Mouse (Mus musculus): ENCODE results near the gene Gtpbp3. TPM values are rescaled to one million over a fixed set of nuclear protein-coding genes. Genes with fewer than 3 reads are reported as not detected.
A peak's percentile ranks its signal among the peaks of the same experiment; 100 is the strongest.

Gene Gtpbp3
- polyA plus RNA-seq, 1 experiment from 2014 or later: 12.5 TPM

GRCm38 (mm10) chr8:71504349-71504748 is 16.4 kb downstream of the Gtpbp3 start:
- peaks cover 3% of the 10 kb centered on the region; the same call in 1 of the 2 replicates for H3K4me1 ChIP-seq (ENCODE audit: control insufficient read depth, insufficient read depth, low read length)
- H3K9ac ChIP-seq (ENCODE audit: low read depth, low read length): no peak overlapping the region
- no peaks in the 10 kb centered on the region for H3K9me3 ChIP-seq (replicated peaks; ENCODE audit: control insufficient read depth, low read length, poor library complexity, severe bottlenecking)
- ATAC-seq: no peak
- 94% methylated on average over 4 of the region's 4 CpGs for WGBS
- H3K4me3 ChIP-seq (ENCODE audit: low read depth, low read length): no peak overlapping the region
- H3K4me2 ChIP-seq (ENCODE audit: low read length): no peak overlapping the region
- peaks cover 38% of the 10 kb centered on the region for H3K27me3 ChIP-seq (ENCODE audit: control insufficient read depth, insufficient read depth, low read depth, low read length)
- no peaks in the 10 kb centered on the region for H3K36me3 ChIP-seq (ENCODE audit: control insufficient read depth, insufficient read depth, low read length)
- H3K27ac ChIP-seq (ENCODE audit: low read length): no peak overlapping the region

GRCm38 (mm10) chr8:71505326-71505725 is 17.4 kb downstream of the Gtpbp3 start:
- no peak for ATAC-seq
- peaks cover 44% of the 10 kb centered on the region for H3K27me3 ChIP-seq (ENCODE audit: control insufficient read depth, insufficient read depth, low read depth, low read length)
- no peak overlapping the region for H3K4me2 ChIP-seq (ENCODE audit: low read length)
- no peak overlapping the region for H3K27ac ChIP-seq (ENCODE audit: low read length)
- H3K4me3 ChIP-seq (ENCODE audit: low read depth, low read length): no peak overlapping the region
- no peaks in the 10 kb centered on the region for H3K36me3 ChIP-seq (ENCODE audit: control insufficient read depth, insufficient read depth, low read length)
- H3K9me3 ChIP-seq (replicated peaks; ENCODE audit: control insufficient read depth, low read length, poor library complexity, severe bottlenecking): no peaks in the 10 kb centered on the region
- 91% methylated on average over 4 of the region's 4 CpGs for WGBS
- H3K4me1 ChIP-seq (ENCODE audit: control insufficient read depth, insufficient read depth, low read length): peaks cover 3% of the 10 kb centered on the region; the same call in 1 of the 2 replicates
- no peak overlapping the region for H3K9ac ChIP-seq (ENCODE audit: low read depth, low read length)

- Histone ChIP-seq H3K27me3 (ENCODE audit: control insufficient read depth, insufficient read depth, low read depth, low read length) (peaks cover 47% of the 10 kb centered on the region), H3K4me3 (ENCODE audit: low read depth, low read length) (no peak overlapping the region), H3K9ac (ENCODE audit: low read depth, low read length) (no peak overlapping the region)
Observed at GRCm38 (mm10) chr8:71505979-71506378, 18.1 kb downstream of the Gtpbp3 start.

GRCm38 (mm10) chr8:71507589-71508104 is 19.7 kb downstream of the Gtpbp3 start:
- Histone ChIP-seq H3K9me3 (replicated peaks; ENCODE audit: control insufficient read depth, low read length, poor library complexity, severe bottlenecking) (no peaks in the 10 kb centered on the region), H3K36me3 (ENCODE audit: control insufficient read depth, insufficient read depth, low read length) (no peaks in the 10 kb centered on the region), H3K4me3 (ENCODE audit: low read depth, low read length) (peak overlapping the region; percentile 45), H3K27me3 (ENCODE audit: control insufficient read depth, insufficient read depth, low read depth, low read length) (peaks cover 55% of the 10 kb centered on the region), H3K4me1 (ENCODE audit: control insufficient read depth, insufficient read depth, low read length) (peaks cover 3% of the 10 kb centered on the region; the same call in 1 of the 2 replicates), H3K27ac (ENCODE audit: low read length) (no peak overlapping the region), H3K9ac (ENCODE audit: low read depth, low read length) (peak overlapping the region; percentile 66), H3K4me2 (ENCODE audit: low read length) (peak overlapping the region; percentile 79)
- under 1% methylated on average over 61 of the region's 61 CpGs for WGBS
- peak; percentile 79 for ATAC-seq

More at GRCm38 (mm10) chr8:71505979-71506378, 18.1 kb downstream of the Gtpbp3 start:
- H3K4me2 ChIP-seq (ENCODE audit: low read length): no peak overlapping the region
- no peaks in the 10 kb centered on the region for H3K9me3 ChIP-seq (replicated peaks; ENCODE audit: control insufficient read depth, low read length, poor library complexity, severe bottlenecking)
- 80% methylated on average over 4 of the region's 4 CpGs for WGBS
- peaks cover 3% of the 10 kb centered on the region; the same call in 1 of the 2 replicates for H3K4me1 ChIP-seq (ENCODE audit: control insufficient read depth, insufficient read depth, low read length)
- H3K36me3 ChIP-seq (ENCODE audit: control insufficient read depth, insufficient read depth, low read length): no peaks in the 10 kb centered on the region
- H3K27ac ChIP-seq (ENCODE audit: low read length): no peak overlapping the region
- ATAC-seq: no peak

GRCm38 (mm10) chr8:71509316-71509715 is 21.4 kb downstream of the Gtpbp3 start:
- WGBS: 62% methylated on average over 2 of the region's 2 CpGs
- Histone ChIP-seq H3K4me3 (ENCODE audit: low read depth, low read length) (no peak overlapping the region), H3K36me3 (ENCODE audit: control insufficient read depth, insufficient read depth, low read length) (no peaks in the 10 kb centered on the region), H3K9ac (ENCODE audit: low read depth, low read length) (no peak overlapping the region), H3K4me1 (ENCODE audit: control insufficient read depth, insufficient read depth, low read length) (peaks cover 3% of the 10 kb centered on the region; the same call in 1 of the 2 replicates), H3K27ac (ENCODE audit: low read length) (no peak overlapping the region), H3K4me2 (ENCODE audit: low read length) (no peak overlapping the region), H3K9me3 (replicated peaks; ENCODE audit: control insufficient read depth, low read length, poor library complexity, severe bottlenecking) (no peaks in the 10 kb centered on the region), H3K27me3 (ENCODE audit: control insufficient read depth, insufficient read depth, low read depth, low read length) (peaks cover 55% of the 10 kb centered on the region)
- ATAC-seq: no peak

GRCm38 (mm10) chr8:71511644-71512043 is 23.7 kb downstream of the Gtpbp3 start, which contains the start of gene Plvap:
Gene Plvap (minus strand): TSS chr8:71511752.
- H3K36me3 ChIP-seq (ENCODE audit: control insufficient read depth, insufficient read depth, low read length): no peaks in the 10 kb centered on the region
- no peaks in the 10 kb centered on the region for H3K9me3 ChIP-seq (replicated peaks; ENCODE audit: control insufficient read depth, low read length, poor library complexity, severe bottlenecking)
- H3K4me3 ChIP-seq (ENCODE audit: low read depth, low read length): no peak within 1 kb of the TSS
- peaks cover 3% of the 10 kb centered on the region; the same call in 1 of the 2 replicates for H3K4me1 ChIP-seq (ENCODE audit: control insufficient read depth, insufficient read depth, low read length)
- 81% methylated on average over 14 of the region's 14 CpGs for WGBS
- no peak within 1 kb of the TSS for H3K4me2 ChIP-seq (ENCODE audit: low read length)
- ATAC-seq: no peak
- no peak within 1 kb of the TSS for H3K27ac ChIP-seq (ENCODE audit: low read length)
- no peak within 1 kb of the TSS for H3K9ac ChIP-seq (ENCODE audit: low read depth, low read length)
- peaks cover 39% of the 10 kb centered on the region for H3K27me3 ChIP-seq (ENCODE audit: control insufficient read depth, insufficient read depth, low read depth, low read length)

- peaks cover 24% of the 10 kb centered on the region for H3K27me3 ChIP-seq (ENCODE audit: control insufficient read depth, insufficient read depth, low read depth, low read length)
- no peak for ATAC-seq
- H3K4me2 ChIP-seq (ENCODE audit: low read length): no peak overlapping the region
- no peak overlapping the region for H3K27ac ChIP-seq (ENCODE audit: low read length)
- no peak overlapping the region for H3K4me3 ChIP-seq (ENCODE audit: low read depth, low read length)
- 75% methylated on average over 15 of the region's 15 CpGs for WGBS
- no peaks in the 10 kb centered on the region for H3K9me3 ChIP-seq (replicated peaks; ENCODE audit: control insufficient read depth, low read length, poor library complexity, severe bottlenecking)
- no peak overlapping the region for H3K9ac ChIP-seq (ENCODE audit: low read depth, low read length)
- peaks cover under 1% of the 10 kb centered on the region; the same call in 1 of the 2 replicates for H3K4me1 ChIP-seq (ENCODE audit: control insufficient read depth, insufficient read depth, low read length)
- H3K36me3 ChIP-seq (ENCODE audit: control insufficient read depth, insufficient read depth, low read length): no peaks in the 10 kb centered on the region
Observed at GRCm38 (mm10) chr8:71513018-71513754, 25.3 kb downstream of the Gtpbp3 start.

- Histone ChIP-seq H3K4me2 (ENCODE audit: low read length) (no peak overlapping the region), H3K27me3 (ENCODE audit: control insufficient read depth, insufficient read depth, low read depth, low read length) (peaks cover 13% of the 10 kb centered on the region; the same call in 1 of the 2 replicates), H3K9me3 (replicated peaks; ENCODE audit: control insufficient read depth, low read length, poor library complexity, severe bottlenecking) (no peaks in the 10 kb centered on the region), H3K4me1 (ENCODE audit: control insufficient read depth, insufficient read depth, low read length) (no peaks in the 10 kb centered on the region), H3K36me3 (ENCODE audit: control insufficient read depth, insufficient read depth, low read length) (no peaks in the 10 kb centered on the region), H3K9ac (ENCODE audit: low read depth, low read length) (no peak overlapping the region), H3K27ac (ENCODE audit: low read length) (no peak overlapping the region), H3K4me3 (ENCODE audit: low read depth, low read length) (no peak overlapping the region)
- ATAC-seq: no peak
- 73% methylated on average over 5 of the region's 5 CpGs for WGBS
Observed at GRCm38 (mm10) chr8:71515043-71515442, 27.1 kb downstream of the Gtpbp3 start.

GRCm38 (mm10) chr8:71516786-71517185 is 28.9 kb downstream of the Gtpbp3 start:
- WGBS: 23% methylated on average over 6 of the region's 6 CpGs
- ATAC-seq: no peak
- Histone ChIP-seq H3K27me3 (ENCODE audit: control insufficient read depth, insufficient read depth, low read depth, low read length) (no peaks in the 10 kb centered on the region), H3K4me3 (ENCODE audit: low read depth, low read length) (no peak overlapping the region), H3K36me3 (ENCODE audit: control insufficient read depth, insufficient read depth, low read length) (no peaks in the 10 kb centered on the region), H3K27ac (ENCODE audit: low read length) (no peak overlapping the region), H3K4me2 (ENCODE audit: low read length) (no peak overlapping the region), H3K4me1 (ENCODE audit: control insufficient read depth, insufficient read depth, low read length) (no peaks in the 10 kb centered on the region), H3K9ac (ENCODE audit: low read depth, low read length) (no peak overlapping the region), H3K9me3 (replicated peaks; ENCODE audit: control insufficient read depth, low read length, poor library complexity, severe bottlenecking) (no peaks in the 10 kb centered on the region)
